Mouse (Mus musculus) forebrain, embryonic 15.5 days (tissue): ENCODE measurements around the gene Hcrt. TPM values are rescaled to one million over a fixed set of nuclear protein-coding genes. Genes with fewer than 3 reads are reported as not detected.

Experiments used
- ATAC-seq: fragments of 200-750 bp; cut with Nextera tagmentation; replicated peaks from 2 replicates; pipeline ENCODE4 v1.8.0; 2017; ENCODE audit warnings: mild to moderate bottlenecking, moderate TSS enrichment, moderate library complexity
- H3K27ac ChIP-seq: fragments of 300-500 bp; sonication (generic); replicated peaks from 2 replicates; pipeline ENCODE4 v1.5.1; 2015; ENCODE audit warnings: mild to moderate bottlenecking, inconsistent platforms
- H3K27me3 ChIP-seq: fragments of 300-500 bp; sonication (generic); 2 replicates; pipeline ENCODE4 v1.6.1; 2015; ENCODE audit warnings: inconsistent platforms
- H3K36me3 ChIP-seq: fragments of 300-500 bp; sonication (generic); 2 replicates; pipeline ENCODE4 v1.6.1; 2015; ENCODE audit warnings: mild to moderate bottlenecking, inconsistent platforms
- H3K4me1 ChIP-seq: fragments of 300-500 bp; sonication (generic); 2 replicates; pipeline ENCODE4 v1.6.1; 2015; ENCODE audit warnings: inconsistent platforms
- H3K4me2 ChIP-seq: fragments of 300-500 bp; sonication (generic); replicated peaks from 2 replicates; pipeline ENCODE4 v1.6.1; 2015; ENCODE audit warnings: mild to moderate bottlenecking, inconsistent platforms
- H3K4me3 ChIP-seq: fragments of 300-500 bp; sonication (generic); 2 replicates; pipeline ENCODE4 v1.5.1; 2015; ENCODE audit warnings: mild to moderate bottlenecking, inconsistent platforms
- H3K9ac ChIP-seq: fragments of 300-500 bp; sonication (generic); replicated peaks from 2 replicates; pipeline ENCODE4 v1.6.1; 2015; ENCODE audit warnings: mild to moderate bottlenecking, inconsistent platforms
- H3K9me3 ChIP-seq: fragments of 300-500 bp; sonication (generic); 2 replicates; pipeline ENCODE4 v1.6.1; 2016; ENCODE audit warnings: inconsistent platforms
- WGBS: fragments of 180-500 bp; shearing (Covaris S2); methylation state at CpG from one replicate; pipeline ENCODE4 v1.1.7; 2015; ENCODE audit warnings: mixed read lengths; 5-methylcytosine and 5-hydroxymethylcytosine counted together
- polyA plus RNA-seq: library from polyadenylated mRNA; unstranded; fragments of >200 nt; fragmentation: Nextera tagmentation; extraction: Ambion mirVana; gene quantifications from 2 replicates; pipeline ENCODE4 v1.2.1, GENCODE M21; 2015

The Hcrt gene
- polyA plus RNA-seq, 1 experiment from 2014 or later, result 1.1 TPM

- 85% methylated on average over 3 of the region's 3 CpGs for WGBS
- no peak for ATAC-seq
- H3K4me2 ChIP-seq, result no peak overlapping the region
- peaks cover 16% of the 10 kb centered on the region for H3K4me1 ChIP-seq
- no peaks in the 10 kb centered on the region for H3K9me3 ChIP-seq
- no peak overlapping the region for H3K27ac ChIP-seq
- H3K36me3 ChIP-seq, result peaks cover 39% of the 10 kb centered on the region
- H3K27me3 ChIP-seq, result no peaks in the 10 kb centered on the region
- H3K4me3 ChIP-seq, result no peak overlapping the region
- H3K9ac ChIP-seq, result no peak overlapping the region
These were observed 46.1 kb downstream of the Hcrt start for GRCm38 (mm10) chr11:100716649-100717048.

- 75% methylated on average over 6 of the region's 6 CpGs for WGBS
- Histone ChIP-seq H3K27ac (no peak overlapping the region), H3K9ac (no peak overlapping the region), H3K27me3 (no peaks in the 10 kb centered on the region), H3K36me3 (peaks cover 39% of the 10 kb centered on the region), H3K9me3 (no peaks in the 10 kb centered on the region), H3K4me3 (no peak overlapping the region), H3K4me1 (peaks cover 25% of the 10 kb centered on the region), H3K4me2 (no peak overlapping the region)
- ATAC-seq, result no peak
These were observed 47.8 kb downstream of the Hcrt start for GRCm38 (mm10) chr11:100714948-100715347.

GRCm38 (mm10) chr11:100714534-100714915, 48.2 kb downstream of the Hcrt start:
- Histone ChIP-seq H3K4me3 (no peak overlapping the region), H3K27ac (no peak overlapping the region), H3K4me2 (no peak overlapping the region), H3K9me3 (no peaks in the 10 kb centered on the region), H3K4me1 (peaks cover 25% of the 10 kb centered on the region), H3K36me3 (peaks cover 41% of the 10 kb centered on the region), H3K9ac (peak overlapping the region; percentile 10; the same call in 1 of the 2 replicates), H3K27me3 (no peaks in the 10 kb centered on the region)
- 42% methylated on average over 6 of the region's 6 CpGs for WGBS
- no peak for ATAC-seq

GRCm38 (mm10) chr11:100713735-100714533, 48.8 kb downstream of the Hcrt start, which contains the start of gene Hspb9:
Gene Hspb9 (plus strand): TSS chr11:100713850.
- H3K27me3 ChIP-seq, result no peaks in the 10 kb centered on the region
- peak within 1 kb of the TSS; percentile 10; the same call in 1 of the 2 replicates for H3K9ac ChIP-seq
- H3K4me2 ChIP-seq, result 0 out of 2 replicates have a peak within 1 kb of the TSS, but pooled peaks have one; percentile 12
- peaks cover 25% of the 10 kb centered on the region for H3K4me1 ChIP-seq
- peaks cover 43% of the 10 kb centered on the region for H3K36me3 ChIP-seq
- no peak for ATAC-seq
- no peak within 1 kb of the TSS for H3K4me3 ChIP-seq
- 7% methylated on average over 38 of the region's 38 CpGs for WGBS
- no peak within 1 kb of the TSS for H3K27ac ChIP-seq
- H3K9me3 ChIP-seq, result no peaks in the 10 kb centered on the region

GRCm38 (mm10) chr11:100713174-100713573, 49.6 kb downstream of the Hcrt start:
- Histone ChIP-seq H3K4me1 (peaks cover 25% of the 10 kb centered on the region), H3K9me3 (no peaks in the 10 kb centered on the region), H3K27me3 (no peaks in the 10 kb centered on the region), H3K9ac (no peak overlapping the region), H3K4me3 (no peak overlapping the region), H3K36me3 (peaks cover 45% of the 10 kb centered on the region), H3K4me2 (no peak overlapping the region), H3K27ac (no peak overlapping the region)
- no peak for ATAC-seq
- 56% methylated on average over 4 of the region's 4 CpGs for WGBS

- peaks cover 25% of the 10 kb centered on the region for H3K4me1 ChIP-seq
- H3K27me3 ChIP-seq, result no peaks in the 10 kb centered on the region
- peak within 1 kb of the TSS; percentile 72 for H3K27ac ChIP-seq
- 2% methylated on average over 48 of the region's 48 CpGs for WGBS
- H3K4me2 ChIP-seq, result peak within 1 kb of the TSS; percentile 72
- no peaks in the 10 kb centered on the region for H3K9me3 ChIP-seq
- peak within 1 kb of the TSS; percentile 98 for H3K4me3 ChIP-seq
- peaks cover 42% of the 10 kb centered on the region for H3K36me3 ChIP-seq
- peak within 1 kb of the TSS; percentile 95 for H3K9ac ChIP-seq
- ATAC-seq, result peak; percentile 93
These were observed 50.7 kb downstream of the Hcrt start, which contains the start of gene Kat2a for GRCm38 (mm10) chr11:100711783-100712615. Gene Kat2a (minus strand): TSS chr11:100712465.

Other genes starting within 250 kb of the Hcrt start
- 230 and 237 TPM in 2 replicates for gene Acly, start 234.9 kb downstream of the Hcrt start, polyA plus RNA-seq
- 1.1 and 2.1 TPM in 2 replicates for gene Ttc25, start 217.3 kb downstream of the Hcrt start, polyA plus RNA-seq
- 23.4 and 26.9 TPM in 2 replicates for gene Cnp, start 188.0 kb downstream of the Hcrt start, polyA plus RNA-seq
- 90.5 and 91.3 TPM in 2 replicates for gene Nkiras2, start 143.7 kb downstream of the Hcrt start, polyA plus RNA-seq
- 294 and 295 TPM in 2 replicates for gene Dnajc7, start 142.8 kb downstream of the Hcrt start, polyA plus RNA-seq
- gene Zfp385c, start 70.5 kb downstream of the Hcrt start, polyA plus RNA-seq, result 0.23 and 0.31 TPM in 2 replicates
- 1.4 and 2.4 TPM in 2 replicates for gene Dhx58, start 58.7 kb downstream of the Hcrt start, polyA plus RNA-seq
- 53.1 and 54.4 TPM in 2 replicates for gene Kat2a, start 50.5 kb downstream of the Hcrt start, polyA plus RNA-seq
- gene Hspb9, start 49.1 kb downstream of the Hcrt start, polyA plus RNA-seq, result 0.24 and 0.41 TPM in 2 replicates
- 30.3 and 31.6 TPM in 2 replicates for gene Rab5c, start 24.7 kb downstream of the Hcrt start, polyA plus RNA-seq
- 4.6 TPM in 2 replicates for gene Kcnh4, start 3.0 kb downstream of the Hcrt start, polyA plus RNA-seq
- gene Ghdc, start 8.0 kb upstream of the Hcrt start, polyA plus RNA-seq, result 2.8 and 3.0 TPM in 2 replicates
- 11.4 and 13.3 TPM in 2 replicates for gene Stat5b, start 87.8 kb upstream of the Hcrt start, polyA plus RNA-seq
- 0.71 and 1.0 TPM in 2 replicates for gene Stat5a, start 96.4 kb upstream of the Hcrt start, polyA plus RNA-seq
- 31.1 and 32.3 TPM in 2 replicates for gene Stat3, start 176.6 kb upstream of the Hcrt start, polyA plus RNA-seq
- 29.4 and 30.1 TPM in 2 replicates for gene Cavin1, start 208.0 kb upstream of the Hcrt start, polyA plus RNA-seq
- gene Atp6v0a1, start 246.5 kb upstream of the Hcrt start, polyA plus RNA-seq, result 84.3 and 84.6 TPM in 2 replicates